Mouse (Mus musculus): ENCODE measurements around the gene Cxcl17.
"Not testable (repeated sequence)": the region's sequence is repeated elsewhere in the genome, so short reads cannot be mapped to it uniquely, and the experiment has no call there.

Cxcl17 gene

DNA sequence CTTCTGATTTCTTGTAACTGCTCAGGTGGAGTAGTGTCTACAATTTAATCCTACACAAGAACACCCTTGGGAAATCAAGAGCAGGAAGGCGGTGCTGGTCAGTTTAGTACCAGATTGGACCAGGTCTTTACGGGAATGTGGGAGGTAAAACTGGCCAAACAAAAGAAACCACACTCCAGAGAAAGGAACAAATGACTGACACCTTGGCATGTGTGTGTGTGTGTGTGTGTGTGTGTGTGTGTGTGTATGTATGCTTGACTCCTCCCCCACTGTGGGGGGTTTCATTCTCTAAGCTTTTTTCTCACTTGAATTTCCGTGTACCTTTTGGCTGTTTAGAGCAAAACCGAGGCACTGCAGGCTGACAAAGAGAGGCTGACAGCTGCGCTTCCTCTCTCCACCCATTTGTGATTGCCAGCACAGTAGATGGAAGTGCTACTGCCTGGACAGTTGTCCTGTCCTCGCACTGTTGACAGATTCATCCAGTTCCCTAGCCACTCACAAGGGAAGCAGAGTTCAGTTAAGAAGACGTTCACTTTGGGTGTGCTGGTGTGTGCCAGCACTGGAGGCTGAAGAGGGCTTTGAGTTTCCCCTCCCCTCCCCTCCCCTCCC lies at the start of gene Cxcl17:
Cxcl17 (minus strand) TSS at position 54 of the 609 bp plus-strand sequence.
- no peak for DNase-seq (ENCODE audit: low spot score in 2 of 2)

DNA sequence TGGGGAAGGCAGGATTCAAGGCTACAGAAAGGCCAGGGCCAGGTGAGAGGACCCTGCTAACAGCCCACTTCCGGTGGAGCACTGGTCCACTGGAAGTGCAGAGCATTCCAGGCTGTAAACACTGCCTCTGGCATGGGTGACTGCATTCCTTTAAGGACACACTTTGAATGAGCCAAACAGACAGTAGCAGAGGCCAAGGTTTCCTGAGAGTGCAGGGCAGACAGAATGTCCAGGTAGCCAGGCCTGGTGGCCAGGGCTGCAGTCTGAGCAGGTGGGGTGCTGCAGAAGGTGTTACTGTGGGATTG lies 49.3 kb upstream of the Cxcl17 start:
- DNase-seq (ENCODE audit: low spot score in 2 of 2), result not testable (repeated sequence)

DNA sequence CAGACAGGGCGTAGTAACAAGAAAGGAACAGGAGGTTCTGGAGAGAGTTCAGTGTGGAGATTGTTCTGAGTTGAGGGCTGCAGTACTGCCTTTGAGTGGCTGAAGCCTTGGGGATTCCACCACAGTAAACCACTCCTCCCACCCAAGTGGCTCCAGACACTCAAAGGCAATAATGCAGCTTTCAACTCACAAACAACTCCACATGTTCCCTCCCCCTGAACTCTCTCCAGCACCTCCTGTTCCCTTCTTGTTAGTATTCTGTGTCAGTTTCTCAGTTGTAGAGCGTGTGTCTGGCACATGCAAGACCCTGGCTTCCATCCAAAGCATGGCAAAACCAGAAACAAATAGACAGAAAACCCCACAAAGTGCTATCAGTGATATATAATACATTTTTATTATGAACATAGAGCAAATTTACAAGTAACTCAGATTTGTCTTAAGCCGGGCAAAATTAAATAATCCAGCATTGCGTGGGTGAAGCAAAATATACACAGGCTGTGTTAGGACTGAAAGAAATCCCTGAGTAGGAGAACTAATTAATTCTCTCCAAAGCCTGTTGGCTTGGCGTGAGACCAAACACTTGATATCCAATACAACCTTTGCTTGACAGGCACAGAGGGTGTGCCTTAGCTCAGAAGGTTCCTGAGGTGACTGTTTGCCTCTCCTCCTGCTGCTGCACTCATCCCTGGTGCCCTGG lies 48.8 kb upstream of the Cxcl17 start:
- DNase-seq (ENCODE audit: low spot score in 2 of 2), result not testable (repeated sequence)

DNA sequence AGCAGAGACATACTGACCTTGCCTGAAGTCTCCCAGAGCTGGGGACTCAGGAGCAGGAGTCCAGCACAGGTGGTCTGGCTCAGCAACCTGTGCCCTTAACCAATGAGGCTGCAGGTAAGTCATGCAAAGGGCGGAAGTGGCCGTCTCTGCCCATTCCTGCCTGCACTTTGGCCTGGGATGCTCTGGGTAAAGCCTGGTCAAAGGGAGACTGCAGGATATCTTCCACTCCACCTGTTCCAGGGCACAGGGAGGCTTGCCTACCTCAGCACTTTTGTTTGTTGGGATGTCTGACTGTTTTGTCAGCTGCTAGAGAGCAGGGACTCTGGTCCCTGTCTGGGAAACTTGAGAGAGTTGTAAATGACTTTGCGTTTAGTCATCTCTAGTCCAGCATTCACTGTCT lies 39.4 kb upstream of the Cxcl17 start:
- no peak for DNase-seq (ENCODE audit: low spot score in 2 of 2)

DNA sequence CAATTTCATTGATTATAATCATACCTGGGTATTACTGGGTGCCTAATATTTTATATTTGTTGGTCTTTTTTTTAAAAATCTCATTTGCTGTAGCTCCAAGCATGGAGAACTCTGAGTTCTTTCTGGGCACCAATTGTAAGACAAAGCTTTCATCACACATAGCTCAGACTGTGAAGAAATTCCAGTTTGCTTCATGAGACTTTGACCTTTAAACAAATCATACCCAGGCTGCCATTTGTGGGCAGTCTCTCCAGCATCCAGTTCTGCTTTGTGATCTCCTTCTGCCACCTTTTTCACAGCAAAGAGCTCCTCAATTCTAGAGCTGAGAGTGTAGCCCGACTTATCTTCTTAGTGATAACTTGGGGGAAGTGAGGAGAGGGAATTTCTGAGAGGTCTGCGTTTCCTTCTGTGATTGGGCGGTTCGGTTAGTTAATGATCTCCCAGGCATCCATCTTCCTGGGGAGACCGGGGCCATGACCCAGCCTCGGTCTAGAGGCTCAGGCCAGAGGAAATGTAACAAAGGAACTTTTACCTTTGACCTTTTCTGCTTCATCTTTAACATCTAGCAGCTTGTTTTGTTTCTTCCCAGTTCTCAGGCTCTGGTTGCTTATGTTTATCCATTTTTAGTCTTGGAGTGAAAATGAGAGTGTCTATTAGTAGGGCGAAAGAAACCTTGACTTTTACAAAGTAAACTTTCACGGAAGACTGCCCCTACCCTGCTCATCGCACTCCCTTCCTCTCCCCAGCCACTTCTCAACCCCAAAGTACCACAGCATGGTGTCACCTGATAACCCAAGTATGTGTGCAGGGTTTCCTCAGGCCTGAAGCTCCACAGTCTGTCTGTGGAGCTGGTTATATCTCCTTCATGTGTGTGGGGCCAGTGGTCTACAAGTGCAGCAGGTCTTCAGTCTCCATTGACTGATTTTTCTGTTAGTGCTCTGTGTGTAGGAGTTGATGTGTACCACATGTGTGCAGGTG lies 37.5 kb upstream of the Cxcl17 start:
- DNase-seq (ENCODE audit: low spot score in 2 of 2), result no peak

DNA sequence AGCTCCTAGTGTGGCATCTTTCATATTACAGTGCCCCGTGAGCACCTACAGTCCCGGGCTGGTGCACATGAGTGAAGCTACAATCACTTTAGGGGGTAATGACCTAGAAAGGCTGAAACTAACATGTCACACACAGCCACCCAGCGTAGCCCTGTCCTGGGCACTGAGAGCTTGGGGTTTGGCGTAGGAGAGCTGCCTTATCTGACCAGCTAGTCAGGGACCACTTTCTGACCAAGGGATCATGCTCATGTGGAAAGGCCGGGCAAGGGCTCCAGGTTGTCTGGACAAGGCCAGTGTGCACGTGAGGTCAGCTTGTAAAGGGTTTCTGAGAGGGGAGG lies 28.1 kb upstream of the Cxcl17 start:
- no peak for DNase-seq (ENCODE audit: low spot score in 2 of 2)

DNA sequence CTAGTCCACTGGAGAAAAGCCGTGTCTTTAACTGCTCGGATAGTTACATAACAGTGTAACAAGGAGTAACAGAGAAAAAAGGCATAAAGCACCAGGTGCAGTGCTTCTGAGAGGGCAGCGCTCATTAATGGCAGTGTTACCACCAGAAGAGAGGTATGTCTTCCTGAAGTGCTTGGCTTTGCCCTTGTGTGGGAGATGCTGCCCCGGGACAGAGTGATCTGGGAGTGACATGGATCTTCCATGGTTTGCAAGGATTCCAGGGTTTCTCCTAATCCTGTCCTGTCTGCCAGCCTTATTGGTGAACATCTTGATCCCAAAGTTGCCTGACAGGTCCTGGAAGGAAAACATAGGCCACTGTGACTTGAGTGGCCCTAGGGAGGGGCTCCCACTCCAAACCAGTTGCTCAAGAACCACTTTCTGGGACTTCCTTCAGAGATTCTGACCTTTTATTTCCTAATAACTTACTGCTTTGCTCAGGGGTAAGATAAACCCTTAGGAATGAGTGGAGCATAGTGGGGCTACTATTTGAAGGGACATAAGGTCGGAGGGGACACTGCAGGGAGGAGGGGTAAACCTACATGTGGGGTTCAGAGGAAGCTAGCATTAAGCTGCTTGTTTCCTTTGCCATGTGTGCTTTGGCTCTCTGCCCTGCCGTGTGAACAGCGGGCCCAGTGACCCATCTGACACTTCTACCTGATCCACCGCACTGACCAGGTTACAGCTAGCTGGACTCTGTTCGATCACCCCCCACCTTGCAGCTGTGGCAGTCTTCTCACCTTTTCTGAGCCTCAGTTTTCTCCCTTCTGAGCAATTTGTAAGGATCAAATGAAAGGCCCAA lies 27.5 kb upstream of the Cxcl17 start:
- no peak for DNase-seq (ENCODE audit: low spot score in 2 of 2)

DNA sequence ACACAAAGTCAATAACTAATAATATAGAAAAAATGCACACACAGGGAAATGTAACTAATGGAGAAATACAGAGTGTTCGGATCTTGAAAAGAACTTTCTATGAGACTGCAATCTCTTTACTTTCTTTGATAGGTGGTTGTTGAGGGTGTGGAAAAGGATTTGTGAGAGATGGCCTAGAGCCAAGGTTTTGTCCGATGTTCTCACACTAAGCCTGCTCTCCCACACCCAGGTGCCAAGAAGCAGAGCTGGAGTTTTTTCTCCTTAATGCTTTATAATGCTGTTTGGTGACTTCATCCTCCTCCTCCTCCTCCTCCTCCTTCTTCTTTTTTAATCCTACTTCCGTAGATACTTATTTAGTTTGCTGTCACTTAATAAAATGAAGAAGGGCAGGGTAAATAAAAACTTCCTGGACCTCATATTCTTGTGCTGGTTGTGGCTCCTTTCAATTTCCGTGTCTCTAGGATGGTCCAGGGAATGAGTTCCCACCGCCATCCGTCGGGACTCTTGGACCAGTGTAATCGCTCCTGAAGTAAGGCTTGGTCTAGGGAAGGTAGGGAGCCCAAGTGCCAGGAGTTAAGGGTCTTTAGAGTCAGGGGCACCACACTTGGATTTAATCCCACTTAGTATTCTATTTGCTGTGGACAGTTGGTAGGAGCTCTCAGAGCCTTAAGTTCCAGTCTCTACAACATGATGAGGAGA lies 26.6 kb upstream of the Cxcl17 start:
- DNase-seq (ENCODE audit: low spot score in 2 of 2), result no peak

DNA sequence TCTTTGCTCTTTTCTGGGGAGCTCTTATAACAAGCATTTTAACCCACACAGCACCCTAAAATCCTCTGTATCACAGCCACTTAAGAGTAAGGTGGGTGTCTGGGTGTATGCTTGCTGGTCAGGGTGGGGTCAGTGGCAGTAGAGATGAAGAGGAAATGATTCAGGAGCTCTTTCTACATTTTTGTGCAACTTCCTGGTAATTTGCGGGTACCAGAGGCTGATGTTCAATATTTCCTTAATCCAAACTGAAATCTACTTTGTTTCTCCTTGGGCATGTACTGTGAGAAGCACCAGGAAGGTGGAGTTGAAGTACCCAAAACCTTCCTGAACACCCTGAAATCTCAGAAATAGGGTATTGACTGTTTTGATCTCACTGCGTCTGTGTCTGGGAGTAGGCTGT lies 24.0 kb upstream of the Cxcl17 start:
- no peak for DNase-seq (ENCODE audit: low spot score in 2 of 2)

DNA sequence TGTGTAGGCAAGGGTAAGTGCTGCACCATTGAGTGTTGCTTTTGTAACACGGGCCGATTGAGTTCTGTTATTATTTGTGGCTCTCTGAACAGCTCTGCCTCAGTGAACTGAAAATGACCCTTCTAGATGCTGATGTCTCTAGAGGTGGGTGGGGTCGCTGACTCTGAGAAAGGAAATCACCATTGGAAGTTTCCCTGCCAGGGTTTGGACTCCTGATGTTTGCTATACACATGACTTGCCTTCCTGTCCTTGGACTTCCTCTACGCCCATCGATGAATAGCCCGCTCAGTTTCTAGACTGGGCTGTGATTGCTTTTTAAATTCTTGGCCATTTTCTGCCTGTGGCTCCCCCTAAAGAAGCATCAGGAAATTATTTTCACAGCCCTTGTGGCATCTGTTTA lies 23.5 kb upstream of the Cxcl17 start:
- DNase-seq (ENCODE audit: low spot score in 2 of 2), result no peak

DNA sequence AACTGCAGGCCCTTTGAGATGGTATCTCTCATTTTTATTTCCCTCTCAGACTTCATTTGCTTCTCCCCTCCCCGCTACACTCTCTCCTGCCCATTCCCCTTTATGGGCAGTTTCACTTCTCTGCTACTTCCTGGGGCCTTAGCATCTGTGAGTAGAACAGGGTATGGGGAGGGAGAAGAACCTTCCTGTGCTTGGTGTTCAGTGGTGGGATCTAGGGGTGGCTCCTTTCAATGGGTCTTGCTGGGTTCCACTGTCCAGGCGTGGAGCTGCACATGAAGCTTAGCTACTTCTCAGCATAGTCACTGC lies 22.8 kb upstream of the Cxcl17 start:
- DNase-seq (ENCODE audit: low spot score in 2 of 2), result peak; percentile 24 to 26

DNA sequence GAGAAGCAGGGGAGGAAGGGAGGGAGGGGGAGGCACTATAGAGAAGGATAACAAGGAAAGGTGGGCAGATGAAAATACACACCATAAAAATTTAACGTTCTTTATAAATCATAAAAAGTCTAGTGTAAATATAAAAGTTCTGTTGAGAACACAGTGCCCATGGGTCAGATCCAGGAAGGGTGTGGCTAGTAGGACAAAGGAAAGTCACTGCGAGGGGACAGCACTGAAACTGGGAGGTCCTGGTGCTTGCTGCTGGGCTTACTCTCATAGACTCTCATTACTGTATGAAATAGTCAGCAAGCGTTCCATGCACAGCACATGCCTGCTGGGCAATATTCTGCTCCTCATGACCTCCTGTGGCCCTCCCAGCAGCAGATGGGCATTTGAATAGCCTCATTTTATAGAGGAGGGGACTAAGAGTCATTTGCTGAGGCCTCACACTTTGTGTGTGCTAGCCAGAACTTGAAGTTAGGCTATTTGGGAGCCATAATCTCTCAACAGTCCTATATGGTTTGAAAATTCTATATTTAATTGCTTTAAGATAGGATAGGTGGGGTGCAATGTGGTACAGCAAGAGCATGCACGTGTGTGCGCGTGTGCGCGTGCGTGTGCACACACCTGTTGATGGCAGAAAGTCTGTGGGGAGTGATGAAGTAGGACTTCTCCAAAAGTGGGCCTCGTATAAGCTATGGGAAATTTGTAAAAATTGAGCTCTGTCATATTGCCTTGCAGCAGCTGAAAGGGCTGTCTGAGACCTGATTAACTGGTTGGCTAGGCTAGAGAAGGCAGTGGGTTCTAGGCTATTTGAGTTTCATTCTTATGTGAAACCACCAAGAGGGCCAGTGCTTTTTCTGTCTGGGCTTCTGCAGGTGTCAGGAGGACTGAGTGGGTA lies 22.2 kb upstream of the Cxcl17 start:
- no peak for DNase-seq (ENCODE audit: low spot score in 2 of 2)

DNA sequence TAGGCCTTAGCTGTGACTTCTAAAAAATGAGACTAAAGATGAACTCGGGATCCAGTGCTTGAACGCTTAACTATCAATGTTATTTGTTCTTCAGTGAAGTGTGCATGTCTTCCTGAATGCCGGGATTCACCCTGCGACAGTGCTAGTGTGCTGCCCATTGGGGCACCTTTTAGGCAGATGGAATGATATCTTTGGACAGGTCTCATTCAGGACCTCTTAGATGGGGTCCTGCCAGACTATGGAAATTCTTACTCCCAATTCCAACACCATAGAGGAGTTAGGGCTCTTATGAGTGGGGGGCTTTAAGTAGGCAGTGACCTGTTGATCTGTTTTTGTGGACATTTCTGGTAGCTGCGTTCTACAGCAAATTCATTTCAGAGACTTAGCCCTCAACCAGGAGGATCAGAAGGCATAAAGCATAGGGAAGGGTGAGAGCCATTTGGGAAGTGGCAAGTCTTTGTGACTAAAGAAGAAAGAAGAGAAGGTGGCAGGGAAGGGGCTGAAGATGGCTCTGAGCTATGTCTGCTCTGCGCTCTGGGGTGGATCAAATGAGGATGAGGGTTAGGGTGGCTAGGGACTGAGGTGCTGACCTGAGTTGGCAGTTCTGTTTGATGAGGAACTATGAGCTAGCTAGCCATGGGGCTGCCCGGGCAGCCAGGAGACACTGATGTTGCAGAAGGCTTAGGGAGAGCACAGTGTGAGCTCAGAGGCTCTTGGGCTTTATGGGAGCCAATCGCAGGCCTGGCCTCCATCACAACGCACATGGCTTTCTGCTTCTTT lies 21.3 kb upstream of the Cxcl17 start:
- no peak for DNase-seq (ENCODE audit: low spot score in 2 of 2)

DNA sequence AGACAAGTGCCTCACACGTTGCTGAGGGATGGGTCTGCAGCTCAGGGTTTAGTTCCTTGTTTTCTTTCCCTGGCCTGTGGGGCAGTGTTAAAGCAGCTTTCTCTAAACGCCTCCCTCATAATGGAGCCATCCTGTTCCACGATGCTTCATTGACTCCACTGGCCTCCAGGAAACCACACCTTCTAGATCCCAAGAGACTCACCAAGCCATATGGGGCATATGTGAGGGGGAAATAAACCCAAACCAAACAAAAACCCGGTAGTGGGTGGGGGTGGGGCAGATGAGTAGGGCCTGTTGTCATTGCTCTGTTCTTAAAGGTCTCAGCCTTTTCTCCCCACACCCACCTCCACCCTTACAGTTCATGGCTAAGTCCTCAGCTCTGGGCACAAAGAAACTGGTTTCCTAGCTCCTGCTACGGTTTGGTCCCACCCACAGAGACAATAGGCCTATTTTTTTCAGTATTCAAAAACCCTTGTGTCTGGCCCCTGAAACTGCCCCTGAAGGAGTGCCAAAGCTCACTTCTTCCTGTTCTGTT lies 20.4 kb upstream of the Cxcl17 start:
- peak in 1 of 2 experiments; percentile 41 for DNase-seq (ENCODE audit: low spot score in 2 of 2)

DNA sequence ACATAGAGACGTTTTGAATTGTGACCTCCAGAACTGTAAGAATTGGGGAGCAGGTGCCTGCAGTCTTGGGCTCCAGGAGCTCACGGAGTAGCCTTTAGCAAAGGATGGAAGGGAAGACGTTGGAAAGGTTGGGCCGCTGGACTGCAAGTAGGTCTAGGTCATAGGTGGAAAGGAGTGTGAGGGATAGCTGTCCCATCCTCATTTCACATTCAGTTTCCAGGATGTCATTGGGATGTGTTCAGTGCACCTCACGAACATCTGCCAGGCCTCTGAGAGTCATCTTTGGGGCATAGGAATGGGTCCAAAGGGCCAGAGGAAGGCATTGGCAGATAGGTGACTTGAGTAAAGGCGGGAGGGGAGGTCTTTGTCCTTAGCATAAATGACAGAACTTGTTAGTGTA lies 19.7 kb upstream of the Cxcl17 start:
- no peak for DNase-seq (ENCODE audit: low spot score in 2 of 2)

DNA sequence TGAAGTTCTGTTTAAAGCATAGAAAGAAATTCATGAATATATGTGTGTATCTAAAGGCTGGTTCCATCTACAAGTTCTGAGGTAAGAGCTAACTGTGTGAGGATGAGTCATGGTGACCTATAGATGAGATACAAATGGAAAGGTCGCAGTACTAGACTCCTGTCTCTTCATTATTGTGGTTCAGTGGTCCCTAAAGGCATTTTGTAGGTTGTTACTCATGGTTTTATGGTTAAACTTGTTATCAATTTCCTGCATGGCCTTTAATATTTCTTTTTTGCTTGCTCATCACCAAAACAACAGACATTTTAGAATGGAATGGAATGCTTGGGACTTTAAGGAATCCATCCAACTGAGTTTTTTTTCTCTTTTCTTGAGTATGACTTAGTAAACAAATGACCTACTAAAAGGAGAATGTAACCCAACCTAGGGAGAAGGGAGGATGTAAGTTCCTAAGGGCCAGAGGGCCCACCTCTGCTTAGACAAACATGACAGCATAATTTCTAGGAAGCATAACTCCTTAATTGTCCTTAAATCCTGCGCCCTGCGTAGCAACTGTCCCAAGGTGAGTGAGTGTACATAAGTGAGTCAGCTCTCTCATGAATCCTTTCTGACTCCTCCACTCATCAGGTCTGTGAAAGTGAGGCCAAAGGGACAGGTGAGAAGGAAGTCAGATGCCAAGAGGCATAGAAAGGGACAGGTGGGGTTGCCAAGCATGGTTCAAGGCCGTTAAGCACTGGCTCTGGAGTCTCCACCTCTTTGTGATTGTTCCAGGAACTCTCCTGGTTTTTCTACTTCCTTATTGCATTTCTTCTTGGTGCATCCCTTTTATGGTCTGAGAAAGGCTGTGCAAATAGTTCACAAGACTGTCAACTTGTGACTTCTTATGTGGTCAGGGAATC lies 17.4 kb upstream of the Cxcl17 start:
- no peak for DNase-seq (ENCODE audit: low spot score in 2 of 2)

DNA sequence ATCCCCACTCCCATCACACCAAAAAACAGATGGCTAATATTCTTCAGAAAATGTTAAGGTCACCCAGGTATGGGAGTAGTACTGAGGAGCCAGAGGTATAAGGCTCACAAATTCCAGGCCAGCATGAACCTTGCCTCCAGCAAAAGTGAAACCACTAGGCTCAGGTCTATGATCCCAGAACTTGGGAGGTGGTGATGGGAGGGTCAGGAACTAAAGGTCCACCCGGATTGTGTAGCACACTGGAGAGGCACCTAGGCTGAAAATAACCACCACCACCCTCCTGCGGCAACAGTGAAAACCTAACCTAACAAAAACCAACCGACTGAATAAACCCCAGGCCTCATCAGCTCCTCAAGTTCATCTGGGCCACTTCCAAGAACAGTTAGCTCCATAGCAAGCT lies 15.6 kb upstream of the Cxcl17 start:
- DNase-seq (ENCODE audit: low spot score in 2 of 2), result no peak

DNA sequence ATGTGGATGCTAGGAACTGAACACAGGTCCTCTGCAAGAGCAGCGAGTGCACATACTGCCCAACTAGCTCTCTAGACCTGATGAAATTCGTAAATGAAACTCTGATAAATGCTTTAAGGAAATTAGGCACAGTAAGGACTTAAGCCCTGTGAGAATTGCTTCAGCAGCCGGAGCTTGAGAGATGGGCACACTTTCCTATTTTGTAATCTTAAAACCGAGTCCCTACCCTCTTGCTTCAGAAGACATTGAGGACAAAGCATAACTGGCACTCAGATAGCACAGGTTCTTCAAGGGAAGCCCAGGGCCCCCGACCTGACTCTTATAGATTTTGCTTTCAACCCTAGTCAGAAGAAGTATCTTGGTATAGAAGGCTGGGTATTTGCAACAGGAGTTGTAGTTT lies 14.5 kb upstream of the Cxcl17 start:
- no peak for DNase-seq (ENCODE audit: low spot score in 2 of 2)

Measured in spleen, postnatal 10 days (tissue).